Mouse (Mus musculus): ENCODE data around the gene Gm11562.
"Not testable (repeated sequence)": the region's sequence is repeated elsewhere in the genome, so short reads cannot be mapped to it uniquely, and the experiment has no call there.

DNA sequence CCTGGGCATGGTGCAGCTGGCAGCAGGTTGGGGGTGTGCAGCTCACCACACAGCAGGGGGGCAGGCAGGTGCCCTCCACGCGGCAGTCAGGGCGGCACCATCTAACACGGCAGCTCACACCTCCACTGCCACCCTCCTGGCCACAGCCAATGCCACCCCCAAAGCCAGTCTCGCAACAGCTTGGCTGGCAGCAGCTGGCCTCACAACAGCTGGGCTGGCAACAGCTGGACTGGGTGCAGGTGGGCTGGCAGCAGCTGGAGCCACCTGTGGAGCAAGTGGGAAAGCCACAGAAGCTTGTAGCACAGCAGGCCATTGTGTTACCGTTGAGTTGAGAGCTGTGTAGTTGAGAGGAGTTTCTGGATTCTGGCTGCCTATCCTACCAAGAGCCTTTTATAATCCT lies 22.5 kb downstream of the Gm11562 start, which contains the start of gene Krtap9-3:
- not testable (repeated sequence) for TF ChIP-seq EP300 (IDR thresholded peaks at IDR 0.05; ENCODE audit: insufficient read depth, low read depth, low read length); POLR2A (IDR thresholded peaks at IDR 0.05; ENCODE audit: insufficient read depth, low read length); CTCF (IDR thresholded peaks at IDR 0.05; ENCODE audit: low read depth, low read length)

Data from ES-Bruce4 (cell line).